35 mouse cellular contexts compared by ENCODE assay signal in the genomic region with DNA sequence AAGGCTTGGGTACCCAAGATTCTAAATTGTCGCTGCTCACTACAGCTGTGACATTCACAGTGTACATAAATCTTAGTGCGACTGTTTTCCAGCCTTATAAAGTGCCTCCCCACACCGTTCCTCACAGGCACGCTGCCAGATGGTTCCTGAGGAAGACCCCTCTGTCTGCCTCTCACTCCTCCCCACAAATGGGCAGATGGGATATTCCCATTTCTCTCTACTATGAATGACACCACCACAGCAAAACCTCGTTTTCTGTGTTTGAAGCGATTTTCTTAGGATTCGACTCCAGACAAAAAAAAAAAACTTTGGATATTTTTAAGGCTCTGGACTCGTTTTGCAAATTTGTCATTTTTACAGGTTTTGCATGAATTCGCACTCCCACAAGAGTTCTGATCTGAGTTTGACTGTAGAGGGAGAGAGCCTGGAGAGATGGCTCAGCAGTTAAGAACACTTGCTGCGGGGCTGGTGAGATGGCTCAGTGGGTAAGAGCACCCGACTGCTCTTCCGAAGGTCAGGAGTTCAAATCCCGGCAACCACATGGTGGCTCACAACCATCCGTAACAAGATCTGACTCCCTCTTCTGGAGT. TPM values are rescaled to one million over a fixed set of nuclear protein-coding genes. Genes with fewer than 3 reads are reported as not detected.
DNase-seq lines count a peak whose midpoint lies in the region; ATAC-seq and TF ChIP-seq lines count a peak whose summit lies in the region.
"Had no signal": no experiment of that assay in that cellular context is flagged by ENCODE, and none has a peak within 500 bp of the region (broad histone marks: within the 10 kb centered on the region; RNA-seq: fewer than 3 reads in every experiment).

No protein-coding gene starts in this region.

- H3K4me3 ChIP-seq in midbrain, embryonic 10.5 days: no peak overlapping the region
- H3K4me3 ChIP-seq in midbrain, embryonic 13.5 days (replicated peaks): no peak overlapping the region
- no peak overlapping the region for H3K4me3 ChIP-seq in gastrocnemius, adult 2 months
- no peak overlapping the region for H3K4me3 ChIP-seq in embryonic facial prominence, embryonic 10.5 days
- H3K4me3 ChIP-seq: limb, embryonic 12.5 days; neural tube, embryonic 15.5 days had no signal

- no peak for TF ChIP-seq CTCF in gastrocnemius, adult 2 months (IDR thresholded peaks at IDR 0.05)

- no peak for DNase-seq in midbrain, embryonic 10.5 days (ENCODE audit: low spot score)
- DNase-seq in left cerebral cortex, postnatal 25 days (ENCODE audit: low spot score in 2 of 2): peak; percentile 42 to 85
- DNase-seq in right cerebral cortex, postnatal 25 days: peak; percentile 42
- no peak for DNase-seq in gastrocnemius, adult 2 months
- no peak for DNase-seq in gastrocnemius, adult 18-20 months (ENCODE audit: low spot score)
- no peak for DNase-seq in embryonic facial prominence, embryonic 10.5 days (ENCODE audit: low spot score)
- DNase-seq: cerebellum, adult 18-20 months; cerebellum, postnatal 36 days; embryo, embryonic 11 days; heart, postnatal 36 days; kidney, adult 2 months; liver, postnatal 0 days; thymus, adult 2 months; thymus, postnatal 4 days had no signal

- no peak for ATAC-seq in midbrain, embryonic 13.5 days
- ATAC-seq: forebrain, embryonic 14.5 days; liver, postnatal 0 days; lung, postnatal 0 days had no signal

- H3K36me3 ChIP-seq in midbrain, embryonic 10.5 days: no peaks in the 10 kb centered on the region
- no peaks in the 10 kb centered on the region for H3K36me3 ChIP-seq in midbrain, embryonic 13.5 days
- H3K36me3 ChIP-seq in embryonic facial prominence, embryonic 10.5 days (replicated peaks): no peaks in the 10 kb centered on the region
- H3K36me3 ChIP-seq: limb, embryonic 12.5 days; neural tube, embryonic 15.5 days had no signal

- intact Hi-C loops in left cerebral cortex, postnatal 25 days (cut with DNase I): no loop called here
- intact Hi-C loops in gastrocnemius, adult 2 months (cut with DNase I): no loop called here

- no peak overlapping the region for H3K4me2 ChIP-seq in midbrain, embryonic 13.5 days (replicated peaks)
- H3K4me2 ChIP-seq: hindbrain, embryonic 14.5 days; limb, embryonic 12.5 days; liver, embryonic 11.5 days; neural tube, embryonic 15.5 days had no signal

- WGBS in midbrain, embryonic 10.5 days: 92% methylated on average over 14 of the region's 14 CpGs
- WGBS in midbrain, embryonic 13.5 days: 86% methylated on average over 14 of the region's 14 CpGs
- WGBS in embryonic facial prominence, embryonic 10.5 days: 91% methylated on average over 14 of the region's 14 CpGs

- H3K27ac ChIP-seq in midbrain, embryonic 10.5 days (replicated peaks): peak overlapping the region; percentile 68
- no peak overlapping the region for H3K27ac ChIP-seq in midbrain, embryonic 13.5 days
- no peak overlapping the region for H3K27ac ChIP-seq in gastrocnemius, adult 2 months
- H3K27ac ChIP-seq in embryonic facial prominence, embryonic 10.5 days (replicated peaks): no peak overlapping the region
- H3K27ac ChIP-seq: hindbrain, embryonic 14.5 days; kidney, postnatal 0 days; limb, embryonic 12.5 days; macrophage; neural tube, embryonic 15.5 days had no signal

- peaks cover 9% of the 10 kb centered on the region for H3K27me3 ChIP-seq in midbrain, embryonic 10.5 days (ENCODE audit: low read depth, poor library complexity, severe bottlenecking)
- no peaks in the 10 kb centered on the region for H3K27me3 ChIP-seq in midbrain, embryonic 13.5 days
- H3K27me3 ChIP-seq in embryonic facial prominence, embryonic 10.5 days (replicated peaks; ENCODE audit: low read depth, poor library complexity, severe bottlenecking): peaks cover 3% of the 10 kb centered on the region
- H3K27me3 ChIP-seq: limb, embryonic 12.5 days; neural tube, embryonic 15.5 days had no signal

- peaks cover 56% of the 10 kb centered on the region for H3K4me1 ChIP-seq in midbrain, embryonic 10.5 days
- peaks cover 33% of the 10 kb centered on the region for H3K4me1 ChIP-seq in midbrain, embryonic 13.5 days (replicated peaks)
- H3K4me1 ChIP-seq in embryonic facial prominence, embryonic 10.5 days: peaks cover 34% of the 10 kb centered on the region

- no peaks in the 10 kb centered on the region; the same call in 1 of the 2 replicates for H3K9me3 ChIP-seq in midbrain, embryonic 10.5 days (replicated peaks)
- H3K9me3 ChIP-seq in midbrain, embryonic 13.5 days: no peaks in the 10 kb centered on the region
- H3K9me3 ChIP-seq in embryonic facial prominence, embryonic 10.5 days: no peaks in the 10 kb centered on the region
- H3K9me3 ChIP-seq: limb, embryonic 12.5 days; neural tube, embryonic 15.5 days had no signal

- H3K9ac ChIP-seq in midbrain, embryonic 13.5 days (replicated peaks): no peak overlapping the region
- H3K9ac ChIP-seq: hindbrain, embryonic 14.5 days; limb, embryonic 12.5 days; liver, postnatal 0 days; neural tube, embryonic 15.5 days had no signal

RNA-seq across cellular contexts. Expression of a gene that starts 41.5 kb away (rescaled TPM):
- polyA plus RNA-seq in midbrain, embryonic 10.5 days (2016; fragmentation: Nextera tagmentation; extraction: Ambion mirVana): 70.6 and 78.8 TPM in 2 replicates
- 68.6 and 69.8 TPM in 2 replicates for polyA plus RNA-seq in midbrain, embryonic 13.5 days (2015; fragmentation: Nextera tagmentation; extraction: Ambion mirVana)
- 10 to 100 TPM; 73.6 to 74.5 TPM for total RNA-seq in left cerebral cortex, postnatal 25 days (2021)
- total RNA-seq in gastrocnemius, adult 2 months (2021): 100 to 1,000 TPM; 122 to 144 TPM
- 100 to 1,000 TPM; 147 to 169 TPM for total RNA-seq in gastrocnemius, adult 18-20 months (2021)
- 60.4 and 71.7 TPM in 2 replicates for polyA plus RNA-seq in embryonic facial prominence, embryonic 10.5 days (2016; fragmentation: Nextera tagmentation; extraction: Ambion mirVana)

RNA-seq across cellular contexts. Expression of a gene that starts 48.2 kb away (rescaled TPM):
- polyA plus RNA-seq in midbrain, embryonic 10.5 days (2016; fragmentation: Nextera tagmentation; extraction: Ambion mirVana): 4.7 and 6.0 TPM in 2 replicates
- polyA plus RNA-seq in midbrain, embryonic 13.5 days (2015; fragmentation: Nextera tagmentation; extraction: Ambion mirVana): 0.82 and 1.6 TPM in 2 replicates
- total RNA-seq in left cerebral cortex, postnatal 25 days (2021): not detected
- total RNA-seq in gastrocnemius, adult 2 months (2021): not detected
- total RNA-seq in gastrocnemius, adult 18-20 months (2021): not detected
- 1.7 and 3.6 TPM in 2 replicates for polyA plus RNA-seq in embryonic facial prominence, embryonic 10.5 days (2016; fragmentation: Nextera tagmentation; extraction: Ambion mirVana)
- total RNA-seq: adrenal gland, adult 18-20 months; adrenal gland, postnatal 4 days; ES-E14; gastrocnemius, postnatal 4 days; heart, adult 8-10 months; heart, postnatal 36 days; layer of hippocampus, adult 18-20 months; layer of hippocampus, postnatal 25 days; midbrain, postnatal 0 days had no signal
- polyA plus RNA-seq: embryonic facial prominence, embryonic 14.5 days; heart, embryonic 14.5 days; intestine, embryonic 14.5 days; liver, embryonic 11.5 days; liver, postnatal 0 days; lung, postnatal 0 days; macrophage; stomach, embryonic 16.5 days; thymus, adult 2 months had no signal

Comparison
In these comparisons a context has a peak if more than half of its experiments do, and no peak if none do; other contexts are left out.
1. DNase-seq: peak in left cerebral cortex, postnatal 25 days (2 of 2) and right cerebral cortex, postnatal 25 days (single experiment); none in midbrain, embryonic 10.5 days (single experiment), gastrocnemius, adult 2 months (single experiment), gastrocnemius, adult 18-20 months (single experiment) and embryonic facial prominence, embryonic 10.5 days (single experiment).